Mouse (Mus musculus): ENCODE results near the gene Itga3.

DNA sequence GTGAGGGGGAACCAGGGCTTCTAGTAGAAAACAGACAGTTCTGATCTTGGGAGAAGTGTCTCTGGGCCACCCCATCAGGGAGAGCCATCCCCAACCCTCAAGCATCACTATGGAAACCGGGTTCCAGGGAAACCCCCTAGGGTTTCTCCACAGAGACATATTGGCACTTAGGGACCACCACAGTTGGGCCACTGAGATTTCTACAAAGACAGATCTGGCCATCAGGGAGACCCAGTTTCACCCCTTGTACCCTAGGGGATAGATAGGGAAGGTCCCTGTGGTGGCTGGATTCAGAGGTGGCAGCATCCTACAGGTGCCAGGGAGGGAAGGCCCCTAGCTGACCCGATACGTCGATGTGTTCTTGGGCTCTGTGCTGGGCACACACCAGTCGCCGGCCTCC lies 49.8 kb downstream of the Itga3 start:
- TF ChIP-seq CTCF (conservative IDR thresholded peaks at IDR 0.05; ENCODE audit: low read length) (no peak), NANOG (IDR thresholded peaks at IDR 0.05; ENCODE audit: borderline replicate concordance, low read length) (no peak)

Data from E14TG2a.4 (cell line).